Mouse (Mus musculus) cortical plate, adult 2 months (tissue): ENCODE measurements at regions not wholly inside any gene's neighbourhood (a gene's known extent, or its start where the extent isn't known, plus 50 kb on each side); places are given as distances from the start of the nearest gene placed in this dataset.

ENCODE experiments used
- CTCF ChIP-seq: fragments of 200-500 bp; IDR thresholded peaks from 2 replicates; pipeline ENCODE4 v1.5.1; 2011; ENCODE audit warnings: mild to moderate bottlenecking, control low read depth, low read length; ENCODE audit not compliant: insufficient read depth; ENCODE audit errors: extremely low read depth
- POLR2A ChIP-seq: fragments of 200-500 bp; IDR thresholded peaks from 2 replicates; pipeline ENCODE4 v1.6.1; 2011; ENCODE audit warnings: mild to moderate bottlenecking, low read length, control low read depth; ENCODE audit not compliant: insufficient read depth; ENCODE audit errors: extremely low read depth

DNA sequence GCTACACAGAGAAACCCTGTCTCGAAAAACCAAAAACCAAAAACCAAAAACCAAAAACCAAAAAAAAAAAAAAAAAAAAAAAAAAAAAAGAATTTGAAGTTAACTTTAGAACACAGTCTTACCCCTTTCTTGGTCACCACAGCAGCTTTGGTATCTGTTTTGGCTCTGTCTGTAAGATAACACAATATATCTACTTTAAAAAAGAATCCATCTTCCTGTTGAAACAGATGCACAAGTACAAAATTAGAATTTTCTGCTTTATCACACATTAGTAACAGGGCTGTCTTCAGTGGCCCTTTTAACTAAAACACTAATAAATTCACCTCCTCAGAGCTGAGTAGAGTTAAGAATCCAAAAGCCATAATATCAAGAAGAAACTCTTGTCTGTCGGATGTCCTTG is 80.5 kb upstream of the Azi2 start:
- no peak for TF ChIP-seq CTCF
- TF ChIP-seq POLR2A, result no peak
